Mouse (Mus musculus): ENCODE data around the gene Hnrnph2.
A peak's percentile ranks its signal among the peaks of the same experiment; 100 is the strongest.

Hnrnph2 gene

GRCm38 (mm10) chrX:134614306-134614705 lies 13.3 kb downstream of the Hnrnph2 start:
- DNase-seq: peak in 1 of 2 experiments; percentile 18

GRCm38 (mm10) chrX:134619695-134620094 lies 18.7 kb downstream of the Hnrnph2 start:
- DNase-seq: no peak

- no peak for DNase-seq
Measured at GRCm38 (mm10) chrX:134620254-134620865, 19.4 kb downstream of the Hnrnph2 start.

GRCm38 (mm10) chrX:134621685-134622084 lies 20.7 kb downstream of the Hnrnph2 start:
- no peak for DNase-seq

- no peak for DNase-seq
Measured at GRCm38 (mm10) chrX:134623350-134623749, 22.4 kb downstream of the Hnrnph2 start.

- DNase-seq: no peak
Measured at GRCm38 (mm10) chrX:134628200-134628599, 27.2 kb downstream of the Hnrnph2 start.

- DNase-seq: no peak
Measured at GRCm38 (mm10) chrX:134632710-134633109, 31.7 kb downstream of the Hnrnph2 start.

- no peak for DNase-seq
Measured at GRCm38 (mm10) chrX:134635111-134635510, 34.1 kb downstream of the Hnrnph2 start.

- no peak for DNase-seq
Measured at GRCm38 (mm10) chrX:134635860-134636259, 34.9 kb downstream of the Hnrnph2 start.

- DNase-seq: no peak
Measured at GRCm38 (mm10) chrX:134641000-134641760, 40.2 kb downstream of the Hnrnph2 start.

GRCm38 (mm10) chrX:134646338-134646737 lies 45.4 kb downstream of the Hnrnph2 start:
- no peak for DNase-seq

GRCm38 (mm10) chrX:134647421-134647820 lies 46.4 kb downstream of the Hnrnph2 start:
- DNase-seq: no peak

- DNase-seq: peak; percentile 70 to 85
Measured at GRCm38 (mm10) chrX:134648031-134648692, 47.2 kb downstream of the Hnrnph2 start.

- no peak for DNase-seq
Measured at GRCm38 (mm10) chrX:134652061-134652460, 51.1 kb downstream of the Hnrnph2 start.

Data from cerebellum, postnatal 25 days (tissue).